Mouse (Mus musculus): Measurements from ENCODE around the gene Gm47189. TPM values are rescaled to one million over a fixed set of nuclear protein-coding genes. Genes with fewer than 3 reads are reported as not detected.

Gm47189 gene
- not detected in 2 replicates for polyA plus RNA-seq (2012; rRNA removed; ENCODE audit: low replicate concordance)

GRCm38 (mm10) chr14:41772341-41772740 is at the start of gene Gm47189:
TSS of gene Gm47189 (minus strand) at chr14:41772441.

GRCm38 (mm10) chr14:41750514-41750913 is 21.7 kb downstream of the Gm47189 start, which contains the start of gene Gm7929:
TSS of gene Gm7929 (minus strand) at chr14:41750614.

Other genes with a start within 250 kb of the Gm47189 start
- not detected in 2 replicates for gene Gm7970, start 216.9 kb downstream of the Gm47189 start, polyA plus RNA-seq (2012; rRNA removed; ENCODE audit: low replicate concordance)
- not detected in 2 replicates for gene 1700049E17Rik2, start 199.2 kb downstream of the Gm47189 start, polyA plus RNA-seq (2012; rRNA removed; ENCODE audit: low replicate concordance)
- not detected in 2 replicates for gene Gm3072, start 147.8 kb downstream of the Gm47189 start, polyA plus RNA-seq (2012; rRNA removed; ENCODE audit: low replicate concordance)
- gene Gm3676, start 126.0 kb downstream of the Gm47189 start, polyA plus RNA-seq (2012; rRNA removed; ENCODE audit: low replicate concordance) = not detected in 2 replicates
- not detected in 2 replicates for gene Gm8068, start 70.6 kb downstream of the Gm47189 start, polyA plus RNA-seq (2012; rRNA removed; ENCODE audit: low replicate concordance)
- not detected in 2 replicates for gene Gm7929, start 21.8 kb downstream of the Gm47189 start, polyA plus RNA-seq (2012; rRNA removed; ENCODE audit: low replicate concordance)
- not detected in 2 replicates for gene Gm7980, start 134.8 kb upstream of the Gm47189 start, polyA plus RNA-seq (2012; rRNA removed; ENCODE audit: low replicate concordance)
- gene 1700049E17Rik1, start 152.5 kb upstream of the Gm47189 start, polyA plus RNA-seq (2012; rRNA removed; ENCODE audit: low replicate concordance) = not detected in 2 replicates
- gene 1700024B05Rik, start 171.6 kb upstream of the Gm47189 start, polyA plus RNA-seq (2012; rRNA removed; ENCODE audit: low replicate concordance) = not detected in 2 replicates
- gene Gm6401, start 195.5 kb upstream of the Gm47189 start, polyA plus RNA-seq (2012; rRNA removed; ENCODE audit: low replicate concordance) = not detected in 2 replicates
- not detected in 2 replicates for gene Gm3543, start 210.9 kb upstream of the Gm47189 start, polyA plus RNA-seq (2012; rRNA removed; ENCODE audit: low replicate concordance)